Mouse (Mus musculus) retina, embryonic 14.5 days (tissue): ENCODE data around the gene Brdt.

Experiments
- DNase-seq: peaks from one replicate; pipeline ENCODE4 v3.0.0-alpha.2; 2015; ENCODE audit warnings: low spot score

Brdt gene

DNA sequence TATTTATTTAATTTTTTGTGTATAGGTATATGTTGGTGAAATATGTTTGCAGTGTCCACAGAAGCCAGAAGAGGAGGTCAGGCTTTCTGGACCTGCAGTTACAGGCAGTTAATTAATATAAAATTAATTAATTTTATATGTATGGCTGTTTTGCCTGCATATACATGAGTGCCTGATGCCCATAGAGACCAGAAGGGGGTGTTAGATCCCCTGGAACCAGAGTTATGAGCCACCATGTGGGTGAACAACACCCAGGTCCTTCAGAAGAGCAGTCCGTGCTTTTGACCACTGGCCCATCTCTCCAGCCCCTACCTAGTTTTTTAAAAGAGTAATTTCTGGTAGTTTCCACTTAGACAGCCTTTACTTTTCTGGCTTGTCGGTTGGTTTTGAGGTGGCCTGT lies 81.3 kb downstream of the Brdt start:
- no peak for DNase-seq

DNA sequence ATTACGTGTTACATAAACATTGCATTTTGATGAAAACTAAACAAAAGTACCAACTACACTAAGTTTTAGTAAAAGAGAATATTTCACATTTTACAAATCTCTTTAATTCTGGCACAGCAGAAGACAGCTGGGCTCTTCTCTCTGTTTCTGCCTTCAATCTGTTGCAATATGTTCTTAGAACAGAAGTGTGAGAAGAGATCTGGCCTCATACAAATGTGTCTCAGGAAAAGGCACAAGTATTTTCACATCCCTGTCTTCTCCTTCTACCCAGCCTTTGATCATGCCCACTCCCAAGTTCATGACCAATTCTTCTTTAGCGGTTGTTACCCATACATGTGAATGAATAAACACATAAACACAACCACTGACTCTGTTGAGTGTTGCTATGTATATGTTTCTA lies 84.1 kb downstream of the Brdt start:
- DNase-seq: no peak

DNA sequence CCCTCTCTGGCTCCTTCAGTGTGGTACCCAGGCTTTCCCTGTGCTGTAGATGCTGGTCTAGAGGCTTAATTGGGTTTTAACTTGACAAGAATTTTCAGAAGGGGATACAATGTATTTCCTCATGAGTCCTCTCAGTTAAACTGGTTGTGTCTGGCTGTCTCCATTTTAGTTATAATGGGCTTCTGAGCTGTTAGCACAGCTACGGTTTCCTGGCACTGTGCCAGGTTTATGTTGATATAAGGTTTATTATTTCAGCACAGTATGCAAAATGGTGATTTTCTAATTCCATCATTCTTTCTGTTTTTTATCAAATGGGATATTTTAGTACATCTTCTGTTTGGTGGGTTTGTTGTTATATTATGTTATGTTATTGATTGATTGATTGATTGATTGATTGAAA lies 90.7 kb downstream of the Brdt start:
- DNase-seq: no peak

DNA sequence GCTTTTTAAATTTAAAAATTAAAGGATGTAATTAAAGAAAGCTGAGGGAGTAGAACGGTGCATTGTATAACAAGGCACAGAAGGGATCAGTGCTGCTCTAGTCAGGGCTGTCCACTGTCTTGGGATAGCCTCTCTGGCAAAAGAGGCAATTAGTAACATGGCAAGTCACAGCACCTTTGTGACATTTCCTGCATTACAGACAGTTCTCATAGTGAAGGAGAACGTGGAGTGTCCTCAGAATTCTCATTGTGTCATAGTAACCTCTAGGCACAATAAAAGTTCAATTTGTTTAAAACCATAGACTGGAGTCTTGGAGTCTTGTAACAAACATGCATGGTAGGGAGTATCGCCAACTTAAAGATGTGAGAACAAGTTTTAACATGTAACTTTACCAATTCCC lies 100.3 kb downstream of the Brdt start, which contains the start of gene Lpcat2b:
Lpcat2b (plus strand) TSS at position 301 of the 400 bp plus-strand sequence.
- DNase-seq: no peak

DNA sequence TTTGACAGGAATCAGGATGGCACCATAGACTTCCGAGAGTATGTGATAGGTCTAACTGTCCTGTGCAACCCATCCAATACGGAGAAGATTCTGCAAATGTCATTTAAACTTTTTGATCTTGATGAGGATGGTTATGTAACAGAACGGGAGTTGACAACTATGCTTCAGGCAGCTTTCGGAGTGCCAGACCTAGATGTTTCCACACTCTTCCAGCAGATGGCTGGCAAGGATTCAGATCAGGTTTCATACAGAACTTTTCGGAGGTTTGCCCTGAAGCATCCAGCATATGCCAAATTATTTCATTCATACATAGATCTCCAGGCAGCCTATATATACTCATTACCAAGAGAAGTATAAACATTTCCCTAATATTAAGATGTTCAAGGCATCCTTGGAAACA lies 103.0 kb downstream of the Brdt start:
- DNase-seq: no peak

DNA sequence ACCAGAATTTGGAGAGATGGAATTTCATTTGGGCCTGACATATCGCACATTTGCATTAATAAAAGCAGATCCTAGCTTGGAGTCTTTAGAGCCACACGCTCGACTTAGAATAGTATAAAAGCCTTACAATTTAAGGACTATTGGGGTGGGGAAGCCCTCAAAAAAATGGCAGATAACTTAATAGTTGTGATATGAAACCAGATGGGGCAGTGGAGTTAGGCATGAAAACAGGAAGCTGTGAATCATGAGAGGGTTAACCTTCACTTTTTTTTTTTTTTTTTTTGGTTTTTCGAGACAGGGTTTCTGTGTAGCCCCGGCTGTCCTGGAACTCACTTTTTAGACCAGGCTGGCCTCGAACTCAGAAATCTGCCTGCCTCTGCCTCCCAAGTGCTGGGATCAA lies 105.2 kb downstream of the Brdt start:
- DNase-seq: no peak
